Mouse (Mus musculus): ENCODE results near the gene Slc38a6.

DNA sequence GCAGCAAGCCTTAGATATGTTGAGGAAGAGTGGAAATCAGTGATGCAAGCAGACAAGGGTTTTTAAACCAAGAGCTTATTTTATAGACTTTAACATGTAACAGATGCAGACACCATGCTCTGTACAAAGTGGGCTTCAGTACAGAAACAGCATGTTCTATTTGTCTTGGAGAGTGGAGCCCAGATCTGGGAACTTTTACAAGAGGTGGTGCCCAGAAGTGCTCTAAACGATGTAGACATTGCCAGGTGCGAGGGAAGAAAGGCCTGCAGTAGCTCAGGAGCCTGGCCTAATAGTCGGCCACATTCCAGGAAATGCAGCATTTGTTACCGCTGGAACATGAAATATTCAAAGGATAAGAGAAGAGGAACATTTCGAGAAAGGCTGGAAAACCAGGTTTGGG lies 40.9 kb upstream of the Slc38a6 start:
- TF ChIP-seq ZC3H11A (IDR thresholded peaks at IDR 0.05; ENCODE audit: borderline replicate concordance, low read depth, low read length) (no peak), HCFC1 (IDR thresholded peaks at IDR 0.05; ENCODE audit: borderline replicate concordance, insufficient read depth, low read length) (no peak), MAFK (IDR thresholded peaks at IDR 0.05; ENCODE audit: insufficient read depth, low read depth, low read length) (no peak), CHD2 (IDR thresholded peaks at IDR 0.05; ENCODE audit: low read depth, low read length) (no peak)

All from ES-E14 (cell line).